Mouse (Mus musculus): Measurements from ENCODE around the gene Auts2.
A peak's percentile ranks its signal among the peaks of the same experiment; 100 is the strongest.
"Not testable (repeated sequence)": the region's sequence is repeated elsewhere in the genome, so short reads cannot be mapped to it uniquely, and the experiment has no call there.

Gene Auts2

DNA sequence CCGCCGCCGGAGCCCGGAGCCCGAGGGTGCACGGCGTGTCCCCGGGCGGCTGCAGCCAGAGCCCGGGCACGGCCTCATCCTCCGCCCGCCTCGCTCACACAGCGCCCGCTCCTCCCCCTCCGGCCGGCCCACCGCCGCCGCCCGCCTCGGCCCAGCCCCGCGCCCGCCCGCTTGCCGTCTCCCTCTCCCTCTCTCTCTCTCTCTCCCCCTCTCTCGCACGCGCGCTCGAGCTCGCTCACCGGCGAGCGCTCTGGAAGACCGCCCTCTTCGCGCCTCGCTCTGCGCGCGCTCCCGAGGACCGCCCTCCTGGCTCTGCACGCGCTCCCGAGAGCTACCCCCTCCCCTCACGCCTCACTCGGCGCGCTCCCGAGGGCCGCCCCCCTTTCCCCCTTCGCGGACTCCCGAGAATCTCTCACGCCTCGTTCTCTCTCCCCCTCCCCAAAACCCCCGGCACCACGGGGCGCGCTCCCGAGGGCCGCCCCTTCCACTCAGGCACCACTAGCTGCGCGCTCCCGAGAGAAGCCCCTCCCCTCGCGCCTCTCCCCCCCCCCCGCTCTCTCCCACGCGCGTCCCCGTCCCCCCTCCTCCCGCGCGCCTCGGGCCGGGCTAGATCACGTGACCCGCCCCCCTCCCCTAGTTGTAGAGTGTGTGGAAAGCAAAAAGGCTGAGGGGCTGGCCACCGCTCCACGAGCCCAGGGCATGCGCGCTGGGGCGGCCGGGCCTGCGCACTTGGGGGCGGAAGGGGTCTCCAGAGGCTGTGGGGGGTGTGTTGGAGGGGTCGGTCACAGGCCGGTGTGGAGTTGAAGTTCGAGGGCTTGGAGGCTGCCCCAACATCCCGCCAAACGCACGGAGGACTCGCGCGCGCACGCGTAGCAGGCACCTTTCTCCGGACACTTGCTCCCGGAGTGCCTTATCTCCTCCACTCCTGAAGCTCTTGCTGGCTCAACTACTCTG, at the start of gene Auts2:
TSS of gene Auts2 (minus strand) at position 227 of the 954 bp plus-strand sequence.
- peak; percentile 88 for DNase-seq

DNA sequence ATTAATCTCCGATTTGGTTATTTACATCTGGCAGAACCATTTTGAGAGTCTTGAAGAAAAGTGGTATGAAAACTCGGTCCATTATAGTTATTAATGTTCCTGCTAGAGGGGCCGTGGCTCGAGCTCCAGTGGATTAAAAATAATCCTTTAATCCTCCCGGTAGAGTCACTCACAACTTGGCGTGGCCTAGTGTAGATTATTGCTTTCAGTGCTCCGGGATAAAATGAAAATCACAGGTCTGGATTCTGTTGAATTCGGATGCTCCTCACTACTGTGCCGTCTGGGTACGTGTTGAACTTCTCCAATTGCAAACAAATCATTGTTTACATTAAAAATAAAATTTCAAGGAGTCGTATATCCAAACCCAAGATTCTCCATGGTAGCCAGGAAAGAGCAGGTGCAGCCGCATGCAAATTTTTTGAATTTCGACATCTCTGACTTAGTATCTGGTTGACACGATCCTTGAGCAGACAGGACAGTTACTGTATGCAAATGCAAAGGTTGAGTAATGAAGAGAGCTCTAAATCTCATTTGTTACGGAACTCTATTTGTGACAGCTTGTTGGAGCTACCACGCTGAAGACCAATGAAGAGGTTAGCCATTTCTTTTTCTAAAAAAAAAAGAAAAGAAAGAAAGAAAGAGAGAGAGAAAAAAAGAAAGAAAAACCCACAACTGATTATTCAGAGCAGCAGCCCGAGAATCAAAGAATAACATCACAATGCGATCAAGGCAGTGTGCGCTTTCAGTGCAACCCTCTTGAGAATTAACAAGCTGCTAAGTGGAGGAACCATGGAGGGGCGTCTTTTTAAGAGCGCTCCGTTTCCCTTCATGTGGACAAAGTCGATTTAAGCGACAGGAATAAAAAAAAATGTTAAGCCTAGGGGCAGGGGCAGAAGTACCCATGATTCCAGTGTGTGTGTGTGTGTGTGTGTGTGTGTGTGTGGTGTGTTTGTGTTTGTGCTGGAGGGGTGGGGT, 48.9 kb upstream of the Auts2 start:
- DNase-seq, result no peak

DNA sequence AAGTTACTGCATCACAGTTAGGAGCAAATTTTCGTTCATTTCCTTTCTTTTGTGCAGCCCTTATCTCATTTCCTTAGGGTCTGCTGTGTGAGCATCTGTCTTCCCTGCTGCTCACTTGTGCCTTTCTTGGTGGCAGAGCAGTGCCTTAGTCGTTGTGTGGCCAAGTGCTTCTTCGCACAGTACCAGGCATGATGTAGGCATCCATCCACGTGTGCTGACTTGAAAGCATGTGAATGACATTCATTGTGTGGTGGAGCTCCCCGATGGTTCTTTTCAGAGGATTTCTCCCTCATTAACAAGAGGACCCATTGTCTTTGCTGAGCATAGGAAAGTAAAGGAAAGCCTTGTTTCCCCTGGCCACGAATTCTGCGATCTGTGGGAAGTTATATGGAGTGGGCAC, 36.6 kb upstream of the Auts2 start:
- no peak for DNase-seq

DNA sequence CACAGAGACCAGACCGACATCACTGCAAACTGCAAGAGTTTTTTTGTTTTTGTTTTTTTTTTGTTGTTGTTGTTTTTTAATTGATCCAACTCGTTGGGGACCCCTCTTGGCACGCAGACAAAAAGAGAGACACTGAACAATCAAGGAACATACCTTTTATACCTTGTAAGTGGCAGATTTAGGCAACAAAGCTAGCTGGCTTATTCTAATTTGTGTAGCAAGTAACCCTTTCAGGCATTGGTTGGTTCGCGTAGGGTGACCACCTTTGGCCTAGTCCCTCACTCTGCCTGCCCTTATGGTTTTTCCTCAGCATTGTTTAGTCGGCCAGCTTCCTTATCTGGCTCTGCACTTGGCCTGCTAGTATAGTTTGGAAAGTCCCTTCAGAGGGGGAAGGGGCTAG, 17.6 kb upstream of the Auts2 start:
- not testable (repeated sequence) for DNase-seq

DNA sequence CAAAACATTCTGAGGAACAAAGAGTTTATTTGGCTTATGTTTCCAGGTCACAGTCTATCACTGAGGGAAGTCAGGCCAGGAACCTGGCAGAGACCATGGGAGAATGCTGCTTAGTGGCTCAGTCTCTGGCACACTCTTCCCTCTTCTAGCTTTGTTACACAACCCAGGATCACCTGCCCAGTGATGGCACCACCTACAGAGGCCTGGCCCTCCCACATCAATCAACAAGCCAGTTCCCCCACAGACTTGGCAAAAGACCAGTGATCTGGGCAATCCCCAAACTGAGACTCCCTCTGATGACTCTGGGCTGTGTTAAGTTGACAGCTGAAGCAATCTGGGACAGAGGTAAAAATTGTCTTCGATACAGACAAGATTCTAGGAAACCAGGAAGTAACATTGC, 2.6 kb upstream of the Auts2 start:
- DNase-seq, result no peak

DNA sequence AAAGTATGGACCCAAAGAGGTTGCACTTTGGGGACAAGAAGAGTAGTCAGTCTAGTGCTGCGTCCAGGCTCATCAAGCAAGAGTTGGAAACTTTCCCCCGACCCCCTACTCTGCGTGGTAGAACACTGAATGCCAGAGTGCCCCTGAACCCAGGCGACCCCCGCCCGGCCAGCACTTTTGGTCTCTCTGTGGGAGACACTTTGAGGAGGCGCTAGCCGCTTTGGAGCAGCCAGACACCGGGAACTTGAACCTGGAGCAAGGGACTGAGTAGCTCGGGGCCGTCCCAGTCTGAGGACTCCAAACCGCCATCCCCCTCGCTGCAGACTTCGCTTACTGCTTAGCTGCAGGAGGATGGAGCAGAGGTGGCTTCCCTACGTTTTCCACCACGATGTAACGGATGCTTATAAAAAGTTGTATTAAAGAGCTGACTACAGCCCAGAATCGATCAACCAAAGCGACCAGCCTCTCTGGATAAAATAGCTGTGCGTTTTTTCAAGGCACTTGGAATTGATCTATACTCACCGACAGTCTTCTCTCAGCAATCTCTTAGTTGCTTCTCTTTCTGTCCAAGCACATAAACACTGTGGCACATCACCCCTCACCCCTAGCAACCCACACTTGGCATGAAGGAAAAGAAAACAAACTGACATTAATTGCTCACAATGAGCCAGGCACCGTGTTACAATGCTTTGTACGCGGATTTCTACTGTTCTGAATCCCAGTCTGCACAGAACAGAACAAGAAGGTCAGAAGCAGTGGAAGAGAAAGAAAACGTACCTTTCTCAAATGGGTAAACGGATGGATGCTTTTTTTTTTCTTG, 1.2 kb upstream of the Auts2 start:
- DNase-seq, result no peak

DNA sequence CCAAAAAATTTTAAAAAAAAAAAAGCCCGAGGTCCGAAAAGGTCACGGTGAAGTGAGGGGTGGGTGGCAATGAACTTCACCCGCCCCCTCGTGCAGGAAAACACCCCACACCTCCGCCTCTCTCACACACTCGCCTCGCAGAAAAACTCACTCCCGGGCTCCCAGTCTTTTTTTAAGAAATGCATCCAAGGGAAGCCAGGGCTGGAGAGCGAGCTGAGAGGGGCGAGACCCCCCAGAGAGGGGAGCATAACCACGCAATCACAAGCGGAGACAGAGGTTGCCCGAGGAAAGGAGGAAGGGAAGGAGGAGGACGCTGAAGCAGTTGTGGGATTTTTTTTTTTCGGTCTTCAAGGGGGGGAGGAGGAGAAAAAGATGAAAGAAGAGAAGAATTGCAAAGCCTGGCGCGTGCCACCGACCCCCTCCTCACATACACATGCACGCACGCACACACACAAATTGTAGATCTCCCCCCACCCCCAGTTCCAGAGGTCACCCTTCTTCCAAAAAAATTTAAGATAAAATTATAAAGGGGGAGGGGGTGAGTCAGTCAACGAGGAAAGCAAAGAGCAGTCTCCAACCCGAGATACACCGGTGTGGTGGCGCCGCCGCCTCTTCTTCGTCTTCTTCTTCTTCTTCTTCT, 643 bp downstream of the Auts2 start:
- no peak for DNase-seq

DNA sequence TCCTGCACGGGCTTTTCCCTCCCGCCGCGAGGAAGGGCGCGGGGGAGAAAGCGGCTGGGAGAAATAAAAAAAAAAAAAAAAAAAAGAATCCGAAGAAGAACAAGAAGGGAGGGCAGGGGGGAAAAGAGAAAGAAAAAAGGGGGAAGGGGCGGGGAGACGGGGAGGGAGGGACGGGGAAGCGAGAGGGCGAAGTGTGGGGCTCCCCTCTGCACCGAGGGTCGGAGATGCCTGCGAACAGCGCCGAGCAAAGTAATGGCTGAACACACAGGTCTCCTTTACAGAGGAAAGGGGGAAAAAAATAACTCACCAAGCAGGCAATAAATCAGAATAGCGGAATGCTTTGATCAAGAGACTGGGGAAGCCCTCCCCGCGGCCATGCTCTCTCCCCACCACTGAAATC, 1.2 kb downstream of the Auts2 start:
- DNase-seq, result no peak

DNA sequence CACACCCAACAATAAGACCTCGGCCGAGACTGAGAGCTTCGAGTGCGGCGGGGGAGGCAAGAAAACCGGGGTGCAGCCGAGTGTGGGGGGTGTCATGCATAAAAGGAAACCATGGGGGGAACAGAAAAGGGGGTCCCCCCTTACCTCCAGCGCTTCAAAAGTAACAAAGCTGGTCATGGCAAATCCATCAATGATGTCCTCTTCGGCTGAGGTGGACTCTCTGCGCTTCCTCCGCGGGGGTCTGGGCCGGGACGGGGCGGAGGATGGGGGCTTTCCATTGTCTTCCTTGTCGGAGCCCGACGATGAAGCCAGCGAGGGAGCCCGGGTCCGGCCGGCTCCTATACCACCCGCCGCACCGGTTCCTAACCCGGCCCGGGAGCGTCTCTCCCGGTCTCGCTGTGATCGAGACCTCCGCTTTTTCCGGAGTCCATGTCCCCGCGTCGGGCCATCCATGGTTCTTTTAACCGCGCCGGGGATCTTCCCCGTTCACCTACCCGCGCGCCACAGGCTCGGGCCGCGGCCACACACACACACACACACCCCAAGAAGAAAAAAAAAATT, 1.7 kb downstream of the Auts2 start:
- DNase-seq, result peak; percentile 35

DNA sequence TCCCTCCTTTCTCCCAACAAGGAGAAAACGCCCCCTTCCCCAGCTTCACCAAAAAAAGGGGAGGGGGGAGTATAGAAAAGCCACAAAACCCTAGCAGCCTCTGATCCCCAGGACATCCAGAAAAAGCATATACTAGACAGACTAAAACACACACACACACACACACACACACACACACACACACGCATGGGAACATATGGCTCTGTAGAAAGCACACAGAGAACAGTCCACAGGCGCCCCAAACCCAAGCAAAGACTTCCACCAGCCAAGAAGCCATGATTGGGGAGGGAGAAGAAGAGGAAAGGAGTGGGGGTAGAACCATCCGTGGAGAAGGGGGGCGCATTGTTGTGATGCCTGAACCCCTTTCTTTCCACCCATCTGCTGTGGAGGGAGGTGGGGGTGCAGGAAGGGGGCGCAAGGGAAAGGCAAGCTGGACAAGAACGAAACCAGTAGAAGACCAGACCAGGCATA, 2.3 kb downstream of the Auts2 start:
- no peak for DNase-seq

DNA sequence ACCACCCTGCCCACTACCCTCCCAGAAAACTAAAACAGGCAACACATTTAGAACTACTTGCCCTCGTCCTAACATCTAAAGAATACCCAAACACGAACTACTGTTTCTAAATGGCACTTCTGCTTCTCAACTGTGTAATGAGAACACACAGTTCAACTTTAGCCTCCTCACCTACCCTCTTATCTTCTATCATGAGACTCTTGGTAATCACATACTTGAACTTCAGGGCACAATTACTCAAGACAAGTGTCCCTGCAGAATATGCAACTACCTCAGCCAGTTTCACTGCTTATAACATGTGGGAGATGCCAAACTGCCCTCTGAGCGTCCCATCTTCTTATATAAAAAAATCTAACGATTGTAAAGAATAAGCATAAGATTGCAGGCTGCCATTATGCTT, 5.7 kb downstream of the Auts2 start:
- DNase-seq, result no peak

DNA sequence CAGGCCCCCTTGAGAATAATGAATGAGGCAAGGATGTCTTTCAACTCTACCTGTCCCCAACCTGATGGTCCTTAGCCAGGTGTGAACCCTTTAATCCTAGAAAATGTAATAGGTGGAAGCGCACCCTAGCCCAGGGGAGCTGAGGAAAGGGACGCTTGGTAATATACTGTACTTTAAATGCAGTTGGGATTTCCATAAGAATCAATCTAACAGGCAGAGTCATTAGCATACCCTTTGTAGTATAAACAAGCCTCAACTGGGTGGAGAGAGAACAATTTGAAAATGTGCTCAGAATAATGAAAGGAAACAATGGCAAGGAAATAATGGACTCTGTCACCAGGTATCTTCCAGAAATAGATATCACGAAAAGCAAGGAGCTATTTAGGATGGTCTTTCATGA, 16.7 kb downstream of the Auts2 start:
- DNase-seq, result no peak

DNA sequence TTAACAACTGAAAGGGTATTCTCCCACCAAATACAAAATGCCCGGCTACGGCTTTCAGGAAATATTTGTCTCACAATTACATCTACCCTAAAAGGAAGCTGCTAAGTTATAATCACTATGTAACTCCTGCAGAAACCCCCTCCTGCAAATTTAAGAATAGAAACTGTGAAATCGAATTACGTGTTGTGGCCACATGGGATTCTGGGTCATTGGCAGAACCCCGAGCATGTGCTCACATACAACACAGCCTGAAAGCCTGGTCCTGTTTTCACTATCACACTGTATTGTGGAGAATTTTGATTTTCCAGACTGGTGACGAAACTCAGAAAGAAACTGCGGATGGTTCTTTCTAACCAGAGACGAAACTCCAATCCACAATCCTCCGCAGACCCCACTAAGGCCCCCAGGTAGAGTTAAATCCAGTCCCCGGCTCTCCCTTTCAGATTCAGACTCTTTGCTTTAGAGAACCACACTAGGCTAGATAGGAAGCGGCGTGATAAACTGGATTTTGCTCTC, 21.7 kb downstream of the Auts2 start:
- no peak for DNase-seq

DNA sequence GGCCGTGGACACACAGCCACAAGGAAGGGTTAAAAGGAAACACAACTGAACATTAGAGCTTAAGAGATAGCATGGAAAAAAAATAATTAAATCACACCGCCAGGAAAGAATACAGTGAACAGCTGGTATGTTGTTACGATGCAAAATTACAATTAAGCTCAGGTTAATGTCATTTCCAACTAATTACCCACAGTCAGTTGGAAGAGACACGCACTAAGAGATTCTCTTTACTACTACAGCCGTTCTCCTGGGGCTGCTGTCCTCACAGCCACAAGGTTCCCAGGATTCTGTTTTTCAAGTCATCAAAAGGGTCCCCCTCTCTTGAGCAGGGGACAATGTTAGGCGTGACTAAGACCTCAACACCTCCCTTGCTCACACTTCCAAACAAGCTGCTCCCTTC, 25.3 kb downstream of the Auts2 start:
- no peak for DNase-seq

DNA sequence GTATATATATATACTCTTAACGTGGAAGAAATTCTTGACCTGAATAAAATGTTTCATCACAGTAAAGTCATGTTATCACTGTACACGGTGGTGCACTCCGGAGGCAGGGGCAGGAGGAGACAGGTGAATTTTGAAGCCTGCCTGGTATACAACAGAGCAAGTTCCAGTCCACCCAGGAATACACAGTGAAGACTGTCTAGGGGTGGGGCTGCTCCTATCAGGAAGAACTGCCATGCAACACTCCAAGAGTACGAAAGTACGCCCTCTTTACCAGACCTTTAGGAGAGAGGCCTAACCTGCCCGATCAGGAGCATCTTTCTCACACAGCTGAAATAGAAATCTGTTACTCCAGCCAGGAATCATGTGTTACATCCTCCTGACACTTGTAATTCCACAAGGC, 28.6 kb downstream of the Auts2 start:
- DNase-seq, result no peak

DNA sequence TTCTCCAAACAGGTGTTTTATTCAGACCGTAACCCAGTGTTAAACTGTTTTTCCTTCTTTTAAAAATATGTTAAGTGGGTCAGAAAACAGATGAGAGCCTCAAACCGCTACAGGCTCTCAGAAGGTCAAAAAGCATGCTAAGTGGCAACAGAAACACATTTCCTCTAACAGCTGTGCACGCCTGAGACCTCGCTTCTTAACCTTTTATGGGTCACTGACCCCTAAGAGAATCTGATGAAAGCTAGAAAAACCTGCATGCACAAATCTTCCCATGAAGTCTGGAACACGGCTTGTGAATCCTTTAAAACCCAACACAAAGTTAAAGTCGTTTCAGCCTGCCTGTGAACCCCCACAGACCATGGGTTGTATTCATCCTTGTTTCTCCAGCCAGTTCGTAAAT, 29.9 kb downstream of the Auts2 start:
- no peak for DNase-seq

DNA sequence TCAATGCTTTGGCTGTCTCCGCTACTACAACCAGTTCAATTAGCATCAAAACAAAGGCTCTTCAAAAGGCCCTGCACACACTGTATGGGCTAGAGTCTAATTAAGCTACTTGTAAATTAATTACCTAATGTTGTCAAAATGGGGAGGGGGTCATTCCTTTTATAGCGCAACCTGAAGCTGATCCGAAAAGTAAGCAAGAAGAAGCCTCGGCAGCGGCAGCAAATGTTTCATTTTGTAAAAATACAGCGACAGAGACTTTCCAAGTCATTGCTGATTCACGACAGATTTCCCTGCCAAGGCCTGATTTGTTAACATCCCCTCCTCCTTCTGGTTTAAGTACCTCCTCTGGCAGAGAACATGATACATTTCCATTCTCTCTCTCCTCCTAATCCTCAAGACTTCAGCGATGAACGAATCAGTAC, 33.7 kb downstream of the Auts2 start:
- DNase-seq, result peak; percentile 9

DNA sequence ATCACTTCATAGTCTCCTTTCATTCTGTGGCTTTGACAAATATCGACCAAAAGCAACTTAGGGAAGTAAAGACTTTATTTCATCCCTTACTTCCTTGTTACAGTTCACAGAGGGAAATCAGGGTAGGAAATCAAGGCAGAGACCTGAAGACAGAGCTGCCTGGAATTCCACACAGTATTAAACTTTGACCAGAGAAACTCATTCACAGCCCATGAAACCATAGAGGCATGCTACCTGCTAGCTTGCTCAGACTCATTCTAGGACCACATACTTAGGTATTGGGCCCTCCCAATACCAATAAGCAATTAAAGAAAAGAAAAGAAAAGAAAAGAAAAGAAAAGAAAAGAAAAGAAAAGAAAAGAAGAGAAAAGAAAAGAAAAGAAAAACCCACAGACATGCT, 38.3 kb downstream of the Auts2 start:
- no peak for DNase-seq

DNA sequence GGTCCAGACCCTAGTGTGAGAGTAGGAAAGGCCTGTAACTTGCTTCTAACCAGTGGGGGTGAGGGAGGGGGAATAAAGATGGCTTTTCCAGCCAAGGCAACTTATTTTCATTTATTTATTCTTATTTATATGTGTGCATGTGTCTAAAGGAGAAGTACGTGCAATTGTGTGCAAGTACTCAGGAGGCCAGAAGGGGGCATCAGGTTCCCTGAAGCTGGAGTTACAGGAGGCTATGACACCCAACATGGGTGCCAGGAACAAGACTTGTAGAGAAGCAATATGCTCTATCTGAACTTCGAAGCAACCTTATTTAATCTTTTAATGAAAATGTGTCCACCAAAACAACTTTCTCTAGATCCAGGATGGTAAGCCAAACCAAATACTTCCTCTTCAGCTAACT, 39.7 kb downstream of the Auts2 start:
- no peak for DNase-seq

DNA sequence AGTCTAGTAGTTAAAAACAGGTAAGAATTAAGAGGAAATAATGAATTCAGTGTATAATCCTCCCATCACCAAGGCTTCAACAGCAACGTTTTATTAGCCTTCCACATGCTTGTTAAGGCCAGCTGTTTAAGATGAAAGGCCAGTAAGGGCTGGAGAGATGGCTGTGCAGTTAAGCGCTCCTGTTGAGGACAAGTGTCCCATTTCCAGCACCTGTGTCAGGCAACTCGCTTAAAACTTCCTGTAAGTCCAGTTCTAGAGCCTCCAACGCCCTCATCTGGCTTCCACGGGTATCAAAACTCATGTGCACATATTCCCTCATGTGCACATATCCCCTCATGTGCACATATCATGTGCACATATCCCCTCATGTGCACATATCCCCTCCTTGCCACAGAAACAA, 41.1 kb downstream of the Auts2 start:
- DNase-seq, result no peak

DNA sequence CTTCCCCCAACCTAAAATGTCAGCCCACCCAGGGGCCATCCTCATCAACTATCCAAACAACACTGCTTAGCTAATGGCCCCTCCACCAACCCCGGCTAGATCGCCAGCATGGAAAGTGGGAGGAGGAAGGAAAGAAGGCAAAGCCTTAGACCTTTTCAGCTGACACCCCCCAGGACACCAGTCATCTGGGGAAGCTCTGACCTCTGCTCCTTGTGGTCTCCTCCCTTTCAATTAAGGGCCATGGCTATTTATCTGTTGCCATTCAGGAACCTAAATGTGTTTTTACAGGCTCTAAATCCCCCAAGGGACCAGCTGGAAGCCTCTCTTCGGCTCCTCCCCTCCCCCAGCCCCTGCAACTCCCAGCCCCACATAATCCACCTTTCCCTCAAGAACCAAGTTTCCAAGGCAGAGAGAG, 42.3 kb downstream of the Auts2 start:
- no peak for DNase-seq

DNA sequence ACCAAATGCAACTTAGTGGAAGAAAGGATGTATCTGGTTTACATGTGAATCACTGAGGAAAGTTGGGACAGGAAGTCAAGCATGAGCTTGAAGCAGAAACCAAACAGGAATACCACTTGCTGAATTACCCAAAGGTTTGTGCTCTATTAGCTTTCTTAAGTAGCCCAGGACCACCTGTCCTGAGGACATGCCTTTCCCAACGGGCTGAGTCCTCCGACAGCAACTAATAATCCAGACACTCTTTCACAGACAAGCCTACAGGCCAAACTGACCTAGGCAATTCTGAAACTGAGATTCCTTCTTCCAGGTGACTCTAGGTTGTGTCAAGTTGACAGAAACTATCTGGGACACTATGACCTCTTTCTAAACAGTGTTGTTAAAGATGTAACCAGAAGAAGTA, 44.2 kb downstream of the Auts2 start:
- no peak for DNase-seq

All from lung, postnatal 14 days (tissue).